Mouse (Mus musculus) CH12.LX (cell line): Measurements from ENCODE around the gene Hunk.

Source experiments
- CHD2 ChIP-seq: IDR thresholded peaks from 2 replicates; pipeline ENCODE4 v1.6.1; 2011; ENCODE audit warnings: low read length, improper control_type of control experiment
- CTCF ChIP-seq, 2 experiments: IDR thresholded peaks in 1 of 2; conservative IDR thresholded peaks in 1 of 2; 2 replicates each; pipeline ENCODE4 v1.5.1; 2011 to 2012; ENCODE audit warnings: low read depth in 2 of 2, low read length in 2 of 2, improper control_type of control experiment in 1 of 2, inconsistent platforms in 1 of 2, mild to moderate bottlenecking in 1 of 2, moderate library complexity in 1 of 2
- E2F4 ChIP-seq: IDR thresholded peaks from 2 replicates; pipeline ENCODE4 v1.6.1; 2011; ENCODE audit warnings: low read depth, low read length, improper control_type of control experiment; ENCODE audit not compliant: insufficient replicate concordance
- JUND ChIP-seq: conservative IDR thresholded peaks from 2 replicates; pipeline ENCODE4 v1.6.1; 2011; ENCODE audit warnings: low read depth, low read length, improper control_type of control experiment
- MAZ ChIP-seq: IDR thresholded peaks from 2 replicates; pipeline ENCODE4 v1.6.1; 2012; ENCODE audit warnings: low read depth, mild to moderate bottlenecking, inconsistent platforms, low read length, improper control_type of control experiment, moderate library complexity
- POLR2A ChIP-seq: IDR thresholded peaks from 2 replicates; pipeline ENCODE4 v1.6.1; 2011; ENCODE audit warnings: low read depth, mild to moderate bottlenecking, improper control_type of control experiment, low read length
- TBP ChIP-seq: conservative IDR thresholded peaks from 2 replicates; pipeline ENCODE4 v1.6.1; 2011; ENCODE audit warnings: low read depth, low read length, improper control_type of control experiment
- UBTF ChIP-seq: IDR thresholded peaks from 2 replicates; pipeline ENCODE4 v1.6.1; 2012; ENCODE audit warnings: low read depth, mild to moderate bottlenecking, inconsistent platforms, low read length, improper control_type of control experiment, moderate library complexity
- ZNF384 ChIP-seq: IDR thresholded peaks from 2 replicates; pipeline ENCODE4 v1.6.1; 2012; ENCODE audit warnings: low read depth, low read length, improper control_type of control experiment, inconsistent platforms

- no peak for TF ChIP-seq E2F4
- no peak for TF ChIP-seq POLR2A
- TF ChIP-seq CHD2: no peak
- TF ChIP-seq MAZ: no peak
- TF ChIP-seq UBTF: no peak
- no peak for TF ChIP-seq CTCF (conservative IDR thresholded peaks at IDR 0.05 in 1 of 2, IDR thresholded peaks at IDR 0.05 in 1 of 2; ENCODE audit: low read depth in 2 of 2, low read length in 2 of 2)
- no peak for TF ChIP-seq ZNF384
- no peak for TF ChIP-seq TBP
- no peak for TF ChIP-seq JUND
These were observed 57.2 kb downstream of the Hunk start for GRCm38 (mm10) chr16:90442991-90443390.
